Mouse (Mus musculus): ENCODE measurements around the gene Olfr193. TPM values are rescaled to one million over a fixed set of nuclear protein-coding genes. Genes with fewer than 3 reads are reported as not detected.
"Not testable (repeated sequence)": the region's sequence is repeated elsewhere in the genome, so short reads cannot be mapped to it uniquely, and the experiment has no call there.

Gene Olfr193
- polyA plus RNA-seq (2016; fragmentation: Nextera tagmentation; extraction: Ambion mirVana) = not detected in 2 replicates

- Histone ChIP-seq H3K4me1 (no peaks in the 10 kb centered on the region), H3K9ac (replicated peaks) (no peak within 1 kb of the TSS), H3K27me3 (no peaks in the 10 kb centered on the region), H3K27ac (replicated peaks) (no peak within 1 kb of the TSS), H3K36me3 (no peaks in the 10 kb centered on the region), H3K4me3 (no peak within 1 kb of the TSS), H3K9me3 (no peaks in the 10 kb centered on the region), H3K4me2 (replicated peaks) (no peak within 1 kb of the TSS)
- no peak for ATAC-seq (ENCODE audit: low FRiP score, low read depth)
- 68% methylated on average over 1 of the region's 1 CpGs for WGBS
These were observed at the start of gene Olfr193 for GRCm38 (mm10) chr16:59111781-59112180. Olfr193 (minus strand) TSS chr16:59111881.

GRCm38 (mm10) chr16:59151996-59152395 is 40.3 kb upstream of the Olfr193 start:
- Histone ChIP-seq H3K9ac (replicated peaks) (no peak overlapping the region), H3K27me3 (no peaks in the 10 kb centered on the region), H3K4me3 (no peak overlapping the region), H3K4me2 (replicated peaks) (no peak overlapping the region), H3K36me3 (no peaks in the 10 kb centered on the region), H3K9me3 (no peaks in the 10 kb centered on the region), H3K4me1 (no peaks in the 10 kb centered on the region), H3K27ac (replicated peaks) (no peak overlapping the region)
- 86% methylated on average over 2 of the region's 2 CpGs for WGBS
- no peak for ATAC-seq (ENCODE audit: low FRiP score, low read depth)

- no peak within 1 kb of the TSS for H3K4me2 ChIP-seq (replicated peaks)
- WGBS = 90% methylated on average over 1 of the region's 1 CpGs
- no peaks in the 10 kb centered on the region for H3K27me3 ChIP-seq
- H3K27ac ChIP-seq (replicated peaks) = no peak within 1 kb of the TSS
- H3K9me3 ChIP-seq = no peaks in the 10 kb centered on the region
- H3K4me3 ChIP-seq = no peak within 1 kb of the TSS
- no peaks in the 10 kb centered on the region for H3K36me3 ChIP-seq
- H3K9ac ChIP-seq (replicated peaks) = no peak within 1 kb of the TSS
- no peak for ATAC-seq (ENCODE audit: low FRiP score, low read depth)
- no peaks in the 10 kb centered on the region for H3K4me1 ChIP-seq
These were observed 35.1 kb upstream of the Olfr193 start, which contains the start of gene Olfr195 for GRCm38 (mm10) chr16:59146746-59147145. Olfr195 (plus strand) TSS chr16:59147046.

GRCm38 (mm10) chr16:59141105-59141504 is 29.4 kb upstream of the Olfr193 start:
- Histone ChIP-seq H3K36me3 (no peaks in the 10 kb centered on the region), H3K4me2 (replicated peaks) (no peak overlapping the region), H3K27me3 (no peaks in the 10 kb centered on the region), H3K4me1 (no peaks in the 10 kb centered on the region), H3K27ac (replicated peaks) (no peak overlapping the region), H3K9ac (replicated peaks) (no peak overlapping the region), H3K4me3 (no peak overlapping the region), H3K9me3 (no peaks in the 10 kb centered on the region)
- ATAC-seq (ENCODE audit: low FRiP score, low read depth) = no peak

- no peak overlapping the region for H3K27ac ChIP-seq (replicated peaks)
- no peak overlapping the region for H3K9ac ChIP-seq (replicated peaks)
- 0 out of 2 replicates have a peak, but pooled peaks cover 3% of the 10 kb centered on the region for H3K9me3 ChIP-seq
- WGBS = 82% methylated on average over 1 of the region's 1 CpGs
- H3K4me3 ChIP-seq = no peak overlapping the region
- H3K4me1 ChIP-seq = no peaks in the 10 kb centered on the region
- no peak for ATAC-seq (ENCODE audit: low FRiP score, low read depth)
- H3K36me3 ChIP-seq = no peaks in the 10 kb centered on the region
- H3K27me3 ChIP-seq = no peaks in the 10 kb centered on the region
- H3K4me2 ChIP-seq (replicated peaks) = no peak overlapping the region
These were observed 19.1 kb upstream of the Olfr193 start for GRCm38 (mm10) chr16:59130740-59131139.

GRCm38 (mm10) chr16:59120969-59121368 is 9.3 kb upstream of the Olfr193 start, which contains the start of gene Olfr194:
Olfr194 (minus strand) TSS chr16:59121069.
- H3K4me1 ChIP-seq = no peaks in the 10 kb centered on the region
- no peaks in the 10 kb centered on the region for H3K36me3 ChIP-seq
- H3K27me3 ChIP-seq = no peaks in the 10 kb centered on the region
- H3K9ac ChIP-seq (replicated peaks) = no peak within 1 kb of the TSS
- ATAC-seq (ENCODE audit: low FRiP score, low read depth) = no peak
- no peak within 1 kb of the TSS for H3K4me3 ChIP-seq
- no peak within 1 kb of the TSS for H3K27ac ChIP-seq (replicated peaks)
- H3K9me3 ChIP-seq = no peaks in the 10 kb centered on the region
- H3K4me2 ChIP-seq (replicated peaks) = no peak within 1 kb of the TSS

GRCm38 (mm10) chr16:59108522-59108921 is 3.2 kb downstream of the Olfr193 start:
- H3K27me3 ChIP-seq; H3K36me3 ChIP-seq; H3K4me1 ChIP-seq; H3K4me3 ChIP-seq; H3K4me2 ChIP-seq (replicated peaks); H3K27ac ChIP-seq (replicated peaks); H3K9ac ChIP-seq (replicated peaks); ATAC-seq (ENCODE audit: low FRiP score, low read depth); H3K9me3 ChIP-seq: not testable (repeated sequence)
- 74% methylated on average over 5 of the region's 5 CpGs for WGBS

- no peak for ATAC-seq (ENCODE audit: low FRiP score, low read depth)
- 87% methylated on average over 2 of the region's 2 CpGs for WGBS
- H3K4me3 ChIP-seq = no peak overlapping the region
- H3K27ac ChIP-seq (replicated peaks) = no peak overlapping the region
- no peak overlapping the region for H3K9ac ChIP-seq (replicated peaks)
- H3K4me2 ChIP-seq (replicated peaks) = no peak overlapping the region
- no peaks in the 10 kb centered on the region for H3K36me3 ChIP-seq
- no peaks in the 10 kb centered on the region for H3K4me1 ChIP-seq
- H3K9me3 ChIP-seq = no peaks in the 10 kb centered on the region
- H3K27me3 ChIP-seq = no peaks in the 10 kb centered on the region
These were observed 6.4 kb downstream of the Olfr193 start for GRCm38 (mm10) chr16:59105312-59105711.

GRCm38 (mm10) chr16:59089722-59090121 is 22.0 kb downstream of the Olfr193 start, which contains the start of gene Olfr191:
Olfr191 (minus strand) TSS chr16:59089822.
- ATAC-seq (ENCODE audit: low FRiP score, low read depth); H3K36me3 ChIP-seq; H3K27ac ChIP-seq (replicated peaks); H3K4me1 ChIP-seq; H3K9me3 ChIP-seq; H3K9ac ChIP-seq (replicated peaks); H3K4me2 ChIP-seq (replicated peaks); H3K27me3 ChIP-seq; H3K4me3 ChIP-seq: not testable (repeated sequence)
- 53% methylated on average over 1 of the region's 1 CpGs for WGBS

- not testable (repeated sequence) for ATAC-seq (ENCODE audit: low FRiP score, low read depth); H3K9me3 ChIP-seq; H3K4me3 ChIP-seq; H3K27me3 ChIP-seq; H3K36me3 ChIP-seq; H3K4me2 ChIP-seq (replicated peaks); H3K4me1 ChIP-seq; H3K27ac ChIP-seq (replicated peaks); H3K9ac ChIP-seq (replicated peaks)
- WGBS = 89% methylated on average over 2 of the region's 2 CpGs
These were observed 30.6 kb downstream of the Olfr193 start for GRCm38 (mm10) chr16:59081113-59081512.

- Histone ChIP-seq H3K9me3 (no peaks in the 10 kb centered on the region), H3K27ac (replicated peaks) (no peak within 1 kb of the TSS), H3K36me3 (no peaks in the 10 kb centered on the region), H3K4me1 (no peaks in the 10 kb centered on the region), H3K27me3 (no peaks in the 10 kb centered on the region), H3K9ac (replicated peaks) (no peak within 1 kb of the TSS), H3K4me2 (replicated peaks) (no peak within 1 kb of the TSS), H3K4me3 (no peak within 1 kb of the TSS)
- ATAC-seq (ENCODE audit: low FRiP score, low read depth) = no peak
- WGBS = 92% methylated on average over 5 of the region's 5 CpGs
These were observed 33.8 kb downstream of the Olfr193 start, which contains the start of gene Olfr190 for GRCm38 (mm10) chr16:59077905-59078304. Olfr190 (minus strand) TSS chr16:59078005.

- ATAC-seq (ENCODE audit: low FRiP score, low read depth) = no peak
- no peak overlapping the region for H3K9ac ChIP-seq (replicated peaks)
- no peaks in the 10 kb centered on the region for H3K4me1 ChIP-seq
- no peaks in the 10 kb centered on the region for H3K36me3 ChIP-seq
- no peaks in the 10 kb centered on the region for H3K27me3 ChIP-seq
- no peak overlapping the region for H3K4me2 ChIP-seq (replicated peaks)
- H3K27ac ChIP-seq (replicated peaks) = no peak overlapping the region
- WGBS = 86% methylated on average over 1 of the region's 1 CpGs
- H3K9me3 ChIP-seq = no peaks in the 10 kb centered on the region
- H3K4me3 ChIP-seq = no peak overlapping the region
These were observed 38.2 kb downstream of the Olfr193 start for GRCm38 (mm10) chr16:59073520-59073919.

- Histone ChIP-seq H3K4me1 (no peaks in the 10 kb centered on the region), H3K9me3 (no peaks in the 10 kb centered on the region), H3K9ac (replicated peaks) (no peak overlapping the region), H3K27ac (replicated peaks) (no peak overlapping the region), H3K36me3 (no peaks in the 10 kb centered on the region), H3K4me2 (replicated peaks) (no peak overlapping the region), H3K27me3 (no peaks in the 10 kb centered on the region), H3K4me3 (no peak overlapping the region)
- ATAC-seq (ENCODE audit: low FRiP score, low read depth) = no peak
These were observed 39.9 kb downstream of the Olfr193 start for GRCm38 (mm10) chr16:59071755-59072154.
